Mouse (Mus musculus): ENCODE measurements around the gene Tmem25.

GRCm38 (mm10) chr9:44832356-44832755 lies 33.2 kb upstream of the Tmem25 start:
- TF ChIP-seq CTCF (conservative IDR thresholded peaks at IDR 0.05 in 1 of 2, IDR thresholded peaks at IDR 0.05 in 1 of 2; ENCODE audit: low read depth in 2 of 2, low read length in 2 of 2), result no peak
- no peak for TF ChIP-seq MAZ (IDR thresholded peaks at IDR 0.05; ENCODE audit: low read depth, low read length)
- no peak for TF ChIP-seq ZNF384 (IDR thresholded peaks at IDR 0.05; ENCODE audit: low read depth, low read length)
- no peak for TF ChIP-seq ZMIZ1 (IDR thresholded peaks at IDR 0.05; ENCODE audit: low read depth, low read length)
- TF ChIP-seq E2F4 (IDR thresholded peaks at IDR 0.05; ENCODE audit: insufficient replicate concordance, low read depth, low read length), result no peak

All from CH12.LX (cell line).